Mouse (Mus musculus) cerebellum, adult 11 months (tissue): ENCODE results near the gene Trpc2.
"Not testable (repeated sequence)": the region's sequence is repeated elsewhere in the genome, so short reads cannot be mapped to it uniquely, and the experiment has no call there.

Source experiments
- DNase-seq: peaks from one replicate; pipeline ENCODE4 v3.0.0; 2022

Trpc2 gene

GRCm38 (mm10) chr7:102082816-102083215, at the start of gene Trpc2:
Trpc2 (plus strand) TSS chr7:102083116.
- no peak for DNase-seq

DNA sequence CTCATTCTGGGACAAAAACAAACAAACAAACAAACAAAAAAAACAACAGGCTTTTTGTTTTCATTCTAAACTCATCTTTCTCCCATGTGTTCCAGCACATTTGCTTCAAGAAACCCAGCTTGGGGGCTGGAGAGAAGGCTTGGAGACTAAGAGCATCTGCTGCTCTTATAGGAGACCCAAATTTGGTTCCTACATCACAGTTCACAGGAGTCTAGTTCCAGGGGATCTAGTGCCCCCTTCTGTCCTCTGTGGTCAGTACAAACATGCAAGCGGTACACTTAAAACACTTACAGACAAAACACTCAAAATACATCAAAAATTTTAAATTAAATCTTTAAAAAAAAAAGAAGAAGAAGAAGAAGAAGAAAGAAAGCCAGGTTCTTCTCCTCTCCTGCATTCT, 48.0 kb upstream of the Trpc2 start:
- DNase-seq, result no peak

- no peak for DNase-seq
Measured at GRCm38 (mm10) chr7:102035534-102035933, 47.4 kb upstream of the Trpc2 start.

GRCm38 (mm10) chr7:102037318-102037717, 45.6 kb upstream of the Trpc2 start:
- DNase-seq, result no peak

DNA sequence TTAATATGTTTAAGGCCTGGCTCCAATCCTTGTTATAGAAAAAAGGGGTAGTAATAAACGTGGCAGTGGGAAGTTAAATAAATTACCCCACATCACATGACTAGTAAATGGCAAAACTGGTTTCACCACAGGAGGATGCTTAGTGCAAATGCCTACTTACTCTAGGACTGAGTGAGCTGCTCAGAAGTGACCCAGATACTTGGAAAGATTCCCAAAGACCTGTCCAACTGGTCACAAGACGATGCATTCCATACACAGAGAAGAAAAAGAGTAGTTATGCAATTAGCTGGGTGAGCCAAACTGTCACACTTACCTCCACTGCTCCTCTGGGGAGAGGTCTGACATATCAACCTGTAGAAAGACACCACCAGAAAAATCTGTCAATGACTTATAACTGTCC, 40.6 kb upstream of the Trpc2 start:
- DNase-seq, result no peak

DNA sequence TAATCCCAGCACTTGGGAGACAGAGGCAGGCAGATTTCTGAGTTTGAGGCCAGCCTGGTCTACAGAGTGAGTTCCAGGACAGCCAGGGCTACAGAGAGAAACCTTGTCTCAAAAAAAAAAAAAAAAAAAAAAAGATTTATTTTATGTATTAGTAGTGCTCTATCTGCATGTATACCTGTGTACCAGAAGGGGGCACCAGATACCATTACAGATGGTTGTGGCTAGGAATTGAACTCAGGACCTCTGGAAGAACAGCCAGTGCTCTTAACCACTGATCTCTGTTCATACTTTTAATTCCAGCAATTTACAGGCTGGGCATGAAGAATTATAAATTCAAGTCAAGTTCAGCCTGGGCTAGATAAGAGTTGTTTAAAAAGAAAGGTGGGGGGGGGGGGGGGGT, 34.4 kb upstream of the Trpc2 start:
- DNase-seq, result not testable (repeated sequence)

DNA sequence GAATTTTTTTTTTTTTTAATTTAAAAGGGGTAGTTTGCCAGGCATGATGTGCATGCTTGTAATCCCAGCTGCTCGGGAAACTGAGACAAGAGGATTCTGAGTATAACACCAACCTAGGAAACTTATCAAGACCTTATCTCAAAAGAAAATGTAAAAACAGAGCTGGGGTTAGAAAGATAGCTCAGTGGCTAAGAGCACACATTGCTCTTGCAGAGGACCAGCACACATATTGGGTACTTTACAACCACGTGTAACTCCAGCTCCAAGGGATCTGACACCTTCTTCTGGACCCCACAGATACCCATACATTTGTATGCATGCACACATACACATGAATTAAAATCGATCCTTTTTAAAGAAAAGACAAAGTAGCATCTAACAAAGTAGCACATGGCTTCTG, 21.6 kb upstream of the Trpc2 start:
- no peak for DNase-seq

- DNase-seq, result no peak
Measured at GRCm38 (mm10) chr7:102062203-102062602, 20.7 kb upstream of the Trpc2 start.

- DNase-seq, result no peak
Measured at GRCm38 (mm10) chr7:102063891-102064290, 19.0 kb upstream of the Trpc2 start.

DNA sequence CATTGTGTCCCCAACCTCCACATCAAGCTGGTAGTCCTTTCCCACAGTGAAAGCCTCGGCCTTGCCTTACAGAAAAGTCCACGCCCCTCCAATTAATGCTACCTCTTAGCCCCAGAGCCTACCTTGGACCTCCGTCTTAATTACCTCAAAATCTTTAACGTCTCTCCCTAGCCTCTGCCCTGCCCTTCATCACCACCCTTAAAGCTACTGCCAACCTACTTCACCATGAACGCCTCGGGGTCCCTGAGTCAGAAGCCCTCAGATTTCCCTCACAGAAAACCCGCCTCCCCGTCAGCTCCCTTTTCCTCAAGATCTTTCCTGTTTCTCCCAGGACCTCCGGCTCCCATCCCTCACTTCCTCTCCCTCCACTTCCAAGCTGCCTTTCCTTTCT, 18.3 kb upstream of the Trpc2 start:
- DNase-seq, result no peak

DNA sequence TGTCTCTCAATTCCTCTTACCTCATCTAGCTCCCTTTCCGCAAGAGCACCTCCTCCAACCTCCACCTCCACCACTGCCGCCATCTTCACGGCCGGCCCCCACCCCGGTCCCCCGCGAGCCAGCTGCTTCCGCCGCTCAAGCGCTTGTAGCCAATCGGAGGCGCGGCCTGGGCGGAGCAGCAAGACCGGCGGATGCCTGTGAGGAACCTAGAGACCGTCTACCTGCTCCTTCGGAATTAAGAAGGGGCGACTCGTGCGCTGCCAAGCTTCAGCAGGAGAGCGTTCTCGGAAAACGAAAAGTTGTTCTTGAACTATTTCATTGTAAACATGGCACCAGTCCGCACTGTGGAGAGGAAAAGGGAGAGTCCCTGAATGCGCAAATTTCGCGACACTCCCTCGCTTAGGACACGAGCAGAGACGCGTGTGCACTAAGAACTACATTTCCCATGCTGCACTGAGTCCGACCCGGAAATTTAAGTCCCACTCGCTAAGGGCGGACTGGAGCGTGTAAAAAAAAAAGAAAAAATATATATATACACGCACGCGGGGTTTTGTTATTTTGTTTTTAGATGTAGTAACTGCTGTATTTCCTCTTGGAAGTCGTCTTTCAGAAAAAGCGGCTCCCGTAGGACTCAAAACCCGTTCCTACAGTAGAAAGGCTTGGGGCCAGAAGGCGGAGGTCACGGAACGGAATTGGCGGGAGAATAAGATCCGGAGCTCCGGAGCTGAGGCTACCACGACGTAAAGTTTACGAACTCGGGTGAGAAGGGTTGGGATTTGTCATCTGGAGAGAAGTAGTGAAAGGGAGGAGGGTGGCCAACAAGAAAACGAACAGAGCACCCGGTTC, 17.6 kb upstream of the Trpc2 start, which contains the start of the genes Rnf121, Xndc1 and Xntrpc:
Rnf121 (minus strand) TSS at position 424 of the 846 bp plus-strand sequence.
Xndc1 (plus strand) TSS at position 466 of the 846 bp plus-strand sequence.
Xntrpc (plus strand) TSS at position 668 of the 846 bp plus-strand sequence.
- DNase-seq, result peak; percentile 87

GRCm38 (mm10) chr7:102066363-102066762, 16.6 kb upstream of the Trpc2 start:
- DNase-seq, result no peak

DNA sequence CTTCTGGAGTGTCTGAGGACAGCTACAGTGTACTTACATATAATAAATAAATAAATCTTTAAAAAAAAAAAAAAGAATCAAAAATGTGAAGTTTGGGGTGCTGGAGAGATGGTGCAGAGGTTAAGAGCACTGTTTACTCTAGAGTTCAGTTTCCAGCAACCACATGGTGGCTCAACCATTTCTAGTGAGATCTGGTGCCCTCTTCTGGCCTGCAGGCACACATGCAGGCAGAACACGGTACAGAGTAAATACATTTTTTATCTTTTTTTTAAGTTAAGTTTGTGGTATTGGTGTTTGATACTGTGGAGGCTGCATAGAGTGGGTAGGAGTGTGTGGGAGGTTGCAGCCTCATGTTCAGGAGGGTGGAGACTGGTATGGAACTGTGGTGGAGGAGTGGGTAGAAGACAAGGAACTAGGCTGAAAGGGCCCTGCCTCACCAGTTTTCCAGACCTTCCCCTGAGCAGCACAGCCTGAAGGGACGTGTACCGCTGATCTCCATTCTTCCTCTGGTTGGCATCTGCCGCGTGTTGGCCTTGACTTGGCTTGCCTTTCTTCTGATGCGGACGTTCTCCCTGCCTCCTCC, 6.1 kb upstream of the Trpc2 start:
- no peak for DNase-seq

DNA sequence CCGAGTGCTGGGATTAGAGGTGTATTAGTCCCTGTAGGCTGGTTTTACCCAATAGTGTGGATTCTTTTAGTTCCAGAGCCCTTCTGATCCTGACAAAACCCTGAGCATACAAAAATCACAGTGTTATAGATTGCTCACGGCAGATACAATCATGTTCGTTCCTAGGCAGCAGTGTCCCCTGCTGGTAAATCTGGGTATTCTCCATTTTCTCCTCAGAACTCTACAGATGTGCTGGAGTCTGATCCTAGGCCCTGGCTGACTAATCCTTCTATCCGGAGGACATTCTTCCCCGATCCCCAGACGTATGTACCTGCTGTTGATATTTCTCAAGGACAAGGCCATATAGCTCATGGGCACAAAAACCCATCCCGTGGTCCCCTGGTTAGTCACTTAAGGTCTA, 4.4 kb upstream of the Trpc2 start:
- no peak for DNase-seq

DNA sequence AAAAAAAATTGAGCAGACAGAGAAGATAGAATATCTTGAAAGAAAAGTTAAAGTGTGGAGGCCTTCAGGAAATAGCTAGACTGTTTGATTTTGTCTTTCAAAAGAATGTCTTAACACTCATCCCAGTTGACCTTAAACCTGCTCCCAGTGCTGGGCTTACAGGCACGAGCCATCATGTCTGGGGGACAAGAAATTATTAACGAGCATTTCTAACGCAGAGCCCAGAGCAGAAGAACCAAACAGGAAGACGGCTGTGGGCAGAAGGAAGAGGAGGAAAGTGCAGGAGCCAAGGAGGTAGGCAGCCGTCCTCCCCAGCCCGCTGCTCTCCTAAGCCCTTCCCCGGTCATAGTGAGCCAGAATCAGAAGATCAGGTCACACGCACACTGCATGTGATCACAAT, 2.6 kb upstream of the Trpc2 start:
- DNase-seq, result no peak

DNA sequence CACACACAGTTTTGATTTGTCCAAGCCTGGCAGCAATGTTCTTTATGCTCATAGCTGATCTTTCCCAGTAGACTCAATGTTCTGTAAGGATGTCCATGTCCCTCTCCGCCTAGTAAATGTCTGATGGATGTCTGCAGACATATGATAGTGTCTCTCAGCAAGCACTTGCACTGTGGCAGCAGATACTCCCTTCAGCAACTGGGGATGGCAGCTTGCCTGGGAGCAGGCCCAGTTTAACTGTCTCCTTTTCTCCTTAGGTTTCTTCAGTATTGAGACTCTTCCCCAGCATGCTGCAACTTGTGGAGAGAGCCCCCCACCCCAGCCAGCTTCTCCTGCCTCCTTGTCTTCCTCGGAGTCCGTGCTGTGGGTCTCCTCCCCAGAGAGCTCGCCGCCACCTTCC, 1.1 kb upstream of the Trpc2 start:
- DNase-seq, result no peak

- no peak for DNase-seq
Measured at GRCm38 (mm10) chr7:102084041-102084696, 1.3 kb downstream of the Trpc2 start.

- peak; percentile 17 for DNase-seq
Measured at GRCm38 (mm10) chr7:102087336-102087735, 4.4 kb downstream of the Trpc2 start.

DNA sequence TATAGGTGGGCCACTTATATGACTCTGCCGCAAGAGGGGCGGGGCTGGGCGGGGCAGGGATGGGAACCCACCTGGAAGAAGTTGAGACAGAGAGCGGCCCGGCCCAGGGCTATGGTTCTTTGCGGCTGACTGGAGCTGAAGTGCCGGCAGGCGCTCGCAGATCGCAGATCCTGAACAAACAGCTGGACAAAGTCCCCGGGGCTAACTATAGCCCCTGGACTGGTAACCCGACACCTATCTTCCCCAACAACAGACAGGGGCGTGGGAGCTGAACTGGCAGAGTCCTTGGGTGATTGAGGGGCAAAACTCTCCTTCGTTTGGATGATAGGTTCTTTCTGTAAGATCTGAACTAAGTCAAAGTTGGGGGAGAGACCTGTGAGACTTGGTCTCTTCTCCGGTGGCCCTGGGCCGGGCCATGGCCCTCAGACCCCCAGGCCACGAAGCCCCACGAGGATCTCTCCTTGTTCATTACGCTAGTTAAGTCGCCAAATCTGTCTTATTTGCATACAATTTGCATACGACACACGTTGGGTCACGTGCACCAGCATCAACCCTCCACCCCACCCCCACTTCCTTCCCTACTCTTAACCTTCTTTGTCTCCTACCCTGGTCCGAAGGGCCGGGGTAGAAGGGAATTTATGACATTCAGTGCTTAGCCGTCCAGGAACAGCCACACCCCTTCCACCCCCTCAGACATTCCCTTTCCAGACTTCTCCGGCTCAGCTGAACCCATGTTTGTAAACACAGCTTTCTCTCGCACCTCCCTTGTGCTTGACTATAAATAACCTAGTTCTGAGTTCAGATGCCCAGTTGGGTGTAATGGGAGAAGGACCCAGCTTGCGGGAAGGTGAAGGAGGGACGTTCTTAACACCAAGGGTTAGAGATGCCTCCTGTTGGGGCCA, 17.1 kb downstream of the Trpc2 start:
- no peak for DNase-seq

DNA sequence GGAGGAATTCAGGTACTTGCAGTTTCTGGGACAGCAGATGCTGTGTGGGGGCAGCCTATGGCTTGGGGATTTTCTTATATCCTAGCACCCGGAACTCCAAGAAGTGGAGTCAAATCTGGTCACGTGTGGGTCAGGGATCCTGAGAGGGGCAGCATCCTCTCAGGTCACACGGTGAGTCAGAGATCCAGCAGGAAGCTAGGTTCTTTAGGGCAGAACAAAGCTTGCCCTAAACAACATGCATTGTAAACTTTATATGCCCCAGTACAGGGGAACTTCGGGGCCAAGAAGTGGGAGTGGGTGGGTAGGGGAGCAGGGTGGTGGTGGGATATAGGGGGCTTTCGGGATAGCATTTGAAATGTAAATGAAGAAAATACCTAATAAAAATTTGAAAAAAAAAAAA, 18.0 kb downstream of the Trpc2 start:
- no peak for DNase-seq

- no peak for DNase-seq
Measured at GRCm38 (mm10) chr7:102101487-102101886, 18.6 kb downstream of the Trpc2 start, which contains the start of gene Art1. Art1 (plus strand) TSS chr7:102101743.

- DNase-seq, result no peak
Measured at GRCm38 (mm10) chr7:102102241-102102640, 19.3 kb downstream of the Trpc2 start.

DNA sequence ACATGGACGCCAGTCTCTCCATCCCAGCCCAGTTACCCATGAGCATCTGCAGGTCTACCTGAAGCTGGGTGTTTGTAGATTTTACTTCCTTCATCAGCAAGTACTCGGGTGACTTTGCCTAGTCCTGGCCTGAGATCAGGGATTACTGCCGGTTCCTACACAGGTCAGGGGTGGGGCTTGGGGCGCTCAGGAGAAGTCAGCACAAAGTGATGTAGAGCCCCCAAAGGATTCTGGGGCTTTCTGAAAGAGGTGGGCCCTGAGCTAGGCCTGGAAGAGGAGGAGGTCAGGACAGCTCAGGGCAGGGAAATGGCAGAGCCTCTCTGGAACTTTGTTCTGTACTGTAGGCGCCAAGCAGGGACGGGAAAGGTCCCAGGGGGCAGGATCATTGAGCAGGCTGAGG, 19.8 kb downstream of the Trpc2 start:
- DNase-seq, result no peak
